Mouse (Mus musculus) left cerebral cortex, adult 8-10 months (tissue): ENCODE measurements around the gene Ccdc169. TPM values are rescaled to one million over a fixed set of nuclear protein-coding genes. Genes with fewer than 3 reads are reported as not detected.

Experiments
- DNase-seq, 2 experiments: peaks; one replicate each; pipeline ENCODE4 v3.0.0; 2022; ENCODE audit warnings: low spot score in 2 of 2
- total RNA-seq, 4 experiments: library from RNA; stranded (reverse); gene quantifications; 2 replicates each; pipeline ENCODE4 v1.2.4; 2022

Gene Ccdc169
- total RNA-seq = under 1 TPM in 3 of 4 experiments, not detected in 1; 0.33 to 0.84 (median 0.57) TPM

- DNase-seq = no peak
Observed at GRCm38 (mm10) chr3:55137039-55137438, at the start of gene Ccdc169. Gene Ccdc169 (plus strand): TSS chr3:55137339.

GRCm38 (mm10) chr3:55087360-55087759 is 49.8 kb upstream of the Ccdc169 start:
- no peak for DNase-seq

- DNase-seq = no peak
Observed at GRCm38 (mm10) chr3:55088359-55088758, 48.8 kb upstream of the Ccdc169 start.

GRCm38 (mm10) chr3:55088843-55089242 is 48.3 kb upstream of the Ccdc169 start:
- no peak for DNase-seq

GRCm38 (mm10) chr3:55089291-55089690 is 47.8 kb upstream of the Ccdc169 start:
- no peak for DNase-seq

- no peak for DNase-seq
Observed at GRCm38 (mm10) chr3:55093161-55093560, 44.0 kb upstream of the Ccdc169 start.

- peak in 1 of 2 experiments; percentile 53 for DNase-seq
Observed at GRCm38 (mm10) chr3:55095968-55096654, 41.0 kb upstream of the Ccdc169 start.

GRCm38 (mm10) chr3:55096655-55097005 is 40.5 kb upstream of the Ccdc169 start:
- DNase-seq = no peak

- no peak for DNase-seq
Observed at GRCm38 (mm10) chr3:55097186-55097585, 40.0 kb upstream of the Ccdc169 start.

- no peak for DNase-seq
Observed at GRCm38 (mm10) chr3:55098014-55098413, 39.1 kb upstream of the Ccdc169 start.

- DNase-seq = no peak
Observed at GRCm38 (mm10) chr3:55098990-55099389, 38.1 kb upstream of the Ccdc169 start.

GRCm38 (mm10) chr3:55101092-55101491 is 36.0 kb upstream of the Ccdc169 start:
- no peak for DNase-seq

GRCm38 (mm10) chr3:55105372-55106023 is 31.6 kb upstream of the Ccdc169 start:
- no peak for DNase-seq

- no peak for DNase-seq
Observed at GRCm38 (mm10) chr3:55106051-55106450, 31.1 kb upstream of the Ccdc169 start.

- no peak for DNase-seq
Observed at GRCm38 (mm10) chr3:55109097-55109496, 28.0 kb upstream of the Ccdc169 start.

GRCm38 (mm10) chr3:55111935-55112709 is 25.0 kb upstream of the Ccdc169 start, which contains the start of gene Spg20:
Gene Spg20 (plus strand): TSS chr3:55112108.
- peak; percentile 86 to 90 for DNase-seq

- no peak for DNase-seq
Observed at GRCm38 (mm10) chr3:55112710-55113415, 24.3 kb upstream of the Ccdc169 start.

GRCm38 (mm10) chr3:55114313-55115065 is 22.6 kb upstream of the Ccdc169 start:
- DNase-seq = no peak

- no peak for DNase-seq
Observed at GRCm38 (mm10) chr3:55115071-55115470, 22.1 kb upstream of the Ccdc169 start.

- DNase-seq = no peak
Observed at GRCm38 (mm10) chr3:55115989-55116388, 21.1 kb upstream of the Ccdc169 start.
